Mouse (Mus musculus): Measurements from ENCODE around the gene Rprml. TPM values are rescaled to one million over a fixed set of nuclear protein-coding genes. Genes with fewer than 3 reads are reported as not detected.

Rprml gene
- polyA plus RNA-seq, 1 experiment from 2014 or later = 8.8 TPM

- Histone ChIP-seq H3K27me3 (peaks cover 50% of the 10 kb centered on the region), H3K27ac (replicated peaks) (no peak overlapping the region), H3K9ac (replicated peaks) (no peak overlapping the region), H3K36me3 (no peaks in the 10 kb centered on the region), H3K4me3 (no peak overlapping the region), H3K9me3 (no peaks in the 10 kb centered on the region), H3K4me2 (replicated peaks) (no peak overlapping the region), H3K4me1 (peaks cover 17% of the 10 kb centered on the region)
- ATAC-seq (replicated peaks) = no peak
- 79% methylated on average over 6 of the region's 6 CpGs for WGBS
Observed at GRCm38 (mm10) chr11:103646301-103646700, 3.1 kb upstream of the Rprml start.

DNA sequence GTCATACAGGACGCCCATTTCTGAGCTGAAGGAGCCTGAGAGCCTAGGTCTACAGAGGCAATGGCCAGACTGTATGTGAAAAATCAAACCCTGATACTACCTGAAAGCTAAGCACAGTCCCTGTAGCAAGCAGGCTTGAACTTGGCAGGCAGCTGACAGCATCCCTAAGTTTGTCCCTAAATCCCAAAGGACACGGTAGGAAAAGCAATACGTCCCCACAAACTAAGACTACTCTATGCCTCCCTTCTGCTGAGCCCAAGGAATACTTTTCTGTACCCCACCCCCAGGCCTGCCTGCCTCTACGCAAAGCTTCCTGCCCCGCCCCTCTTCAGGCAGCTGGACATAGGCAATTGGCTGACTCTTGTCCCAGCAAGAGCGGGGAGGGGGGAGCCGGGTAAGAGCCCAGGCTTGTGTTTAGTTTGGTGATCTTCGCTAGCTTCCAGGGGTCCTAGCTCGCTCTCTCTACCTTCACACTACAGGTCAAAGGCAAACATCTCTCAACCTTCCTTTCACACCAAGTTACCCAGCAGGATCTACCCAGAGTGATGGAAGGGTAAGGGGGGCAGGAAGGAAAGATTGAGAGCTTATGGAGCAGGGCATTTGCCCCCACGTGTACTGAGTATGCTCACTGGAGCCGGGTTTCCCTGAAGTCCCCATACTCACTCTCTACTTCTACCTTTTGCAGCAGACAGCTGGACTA is 1.3 kb upstream of the Rprml start:
- H3K36me3 ChIP-seq = no peaks in the 10 kb centered on the region
- H3K9me3 ChIP-seq = no peaks in the 10 kb centered on the region
- 11% methylated on average over 11 of the region's 11 CpGs for WGBS
- H3K27me3 ChIP-seq = peaks cover 68% of the 10 kb centered on the region
- H3K4me2 ChIP-seq (replicated peaks) = no peak overlapping the region
- H3K9ac ChIP-seq (replicated peaks) = no peak overlapping the region
- no peak for ATAC-seq (replicated peaks)
- H3K27ac ChIP-seq (replicated peaks) = no peak overlapping the region
- H3K4me1 ChIP-seq = peaks cover 17% of the 10 kb centered on the region
- H3K4me3 ChIP-seq = no peak overlapping the region

DNA sequence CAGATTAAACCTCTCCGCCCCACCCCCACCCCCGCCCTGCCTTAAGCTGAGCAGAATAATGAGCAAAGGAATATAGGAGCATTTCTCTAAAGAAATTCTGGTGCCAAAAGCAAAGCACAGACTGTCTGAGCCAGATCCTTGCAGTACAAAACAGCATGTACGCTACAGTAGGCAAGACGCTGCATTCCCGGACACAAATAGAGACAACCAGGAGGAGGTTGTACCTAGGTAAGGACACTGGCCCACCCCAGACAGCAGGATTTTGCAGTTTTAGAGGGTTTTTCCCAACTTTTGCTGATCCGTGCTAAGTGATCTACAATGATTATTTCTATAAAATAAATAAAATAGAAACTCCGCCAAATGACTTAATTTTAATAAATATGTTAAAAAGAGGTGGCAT is 714 bp upstream of the Rprml start:
- no peaks in the 10 kb centered on the region for H3K36me3 ChIP-seq
- peaks cover 17% of the 10 kb centered on the region for H3K4me1 ChIP-seq
- 16% methylated on average over 7 of the region's 7 CpGs for WGBS
- H3K9ac ChIP-seq (replicated peaks) = no peak overlapping the region
- H3K4me2 ChIP-seq (replicated peaks) = no peak overlapping the region
- ATAC-seq (replicated peaks) = no peak
- no peak overlapping the region for H3K4me3 ChIP-seq
- no peaks in the 10 kb centered on the region for H3K9me3 ChIP-seq
- peaks cover 72% of the 10 kb centered on the region for H3K27me3 ChIP-seq
- no peak overlapping the region for H3K27ac ChIP-seq (replicated peaks)

DNA sequence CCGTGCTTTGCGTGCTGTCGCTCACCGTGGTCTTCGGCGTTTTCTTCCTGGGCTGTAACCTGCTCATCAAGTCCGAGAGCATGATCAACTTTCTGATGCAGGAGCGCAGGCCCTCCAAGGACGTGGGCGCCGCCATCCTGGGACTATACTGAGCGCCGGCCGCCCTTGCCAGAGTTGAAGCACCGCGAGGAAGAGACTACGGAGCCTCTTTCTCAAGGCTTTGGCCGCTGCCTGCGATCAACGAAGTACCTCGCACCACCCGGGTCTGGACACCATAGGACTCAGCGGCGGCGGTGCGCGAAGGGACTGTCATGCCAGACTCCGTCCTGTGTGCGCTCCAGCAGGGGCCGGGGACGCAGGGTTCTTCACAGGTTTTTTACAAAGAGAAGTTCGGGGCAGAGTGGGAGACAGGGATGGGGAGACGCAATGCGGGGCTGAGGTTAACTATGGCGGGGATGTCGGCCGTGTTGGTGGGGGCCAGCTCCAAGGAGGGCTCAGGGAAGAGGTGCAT is 668 bp downstream of the Rprml start:
- Histone ChIP-seq H3K4me1 (peaks cover 19% of the 10 kb centered on the region), H3K4me2 (replicated peaks) (peak overlapping the region; percentile 51), H3K36me3 (no peaks in the 10 kb centered on the region), H3K9me3 (no peaks in the 10 kb centered on the region), H3K9ac (replicated peaks) (0 out of 2 replicates have a peak overlapping the region, but pooled peaks have one; percentile 34), H3K4me3 (peak overlapping the region; percentile 42), H3K27ac (replicated peaks) (no peak overlapping the region), H3K27me3 (peaks cover 72% of the 10 kb centered on the region)
- 1% methylated on average over 37 of the region's 37 CpGs for WGBS
- no peak for ATAC-seq (replicated peaks)

GRCm38 (mm10) chr11:103651426-103651825 is 2.1 kb downstream of the Rprml start:
- no peaks in the 10 kb centered on the region for H3K9me3 ChIP-seq
- H3K9ac ChIP-seq (replicated peaks) = no peak overlapping the region
- no peak for ATAC-seq (replicated peaks)
- H3K4me1 ChIP-seq = peaks cover 22% of the 10 kb centered on the region
- H3K4me2 ChIP-seq (replicated peaks) = no peak overlapping the region
- no peak overlapping the region for H3K27ac ChIP-seq (replicated peaks)
- peaks cover 78% of the 10 kb centered on the region for H3K27me3 ChIP-seq
- no peak overlapping the region for H3K4me3 ChIP-seq
- H3K36me3 ChIP-seq = no peaks in the 10 kb centered on the region
- WGBS = 70% methylated on average over 6 of the region's 6 CpGs

DNA sequence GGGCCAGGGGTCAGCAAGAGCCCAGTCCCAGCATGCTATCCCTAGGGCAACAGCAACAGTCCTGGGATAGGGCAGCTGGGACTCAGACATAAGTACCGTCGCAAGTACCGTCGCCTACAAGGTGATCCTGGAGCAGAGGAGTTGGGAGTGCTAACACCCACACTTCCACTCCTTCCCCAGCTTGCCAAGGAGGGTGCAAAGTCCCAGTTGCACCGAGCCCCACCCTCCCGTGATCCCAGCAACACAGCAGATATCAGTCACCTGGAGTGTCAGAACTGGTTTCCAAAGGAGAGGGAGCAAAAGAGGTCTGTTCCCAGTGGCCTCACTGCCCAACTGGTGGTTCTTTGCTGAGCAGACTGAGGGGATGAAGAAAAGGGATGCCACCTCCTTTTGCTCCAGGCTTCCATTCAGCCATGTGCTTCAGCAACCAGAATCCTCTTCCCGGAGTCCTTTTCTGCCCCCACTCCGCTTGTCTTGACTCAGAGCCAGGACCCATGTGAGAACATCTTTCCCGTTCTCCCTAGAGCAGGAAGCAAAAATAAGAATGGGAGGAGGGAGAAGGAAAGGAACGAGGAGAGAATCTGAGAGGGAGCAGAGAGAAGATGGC is 4.1 kb downstream of the Rprml start:
- 67% methylated on average over 10 of the region's 10 CpGs for WGBS
- H3K27me3 ChIP-seq = peaks cover 59% of the 10 kb centered on the region
- H3K4me3 ChIP-seq = no peak overlapping the region
- no peak overlapping the region for H3K4me2 ChIP-seq (replicated peaks)
- H3K27ac ChIP-seq (replicated peaks) = no peak overlapping the region
- H3K36me3 ChIP-seq = no peaks in the 10 kb centered on the region
- peaks cover 27% of the 10 kb centered on the region for H3K4me1 ChIP-seq
- no peaks in the 10 kb centered on the region for H3K9me3 ChIP-seq
- no peak for ATAC-seq (replicated peaks)
- H3K9ac ChIP-seq (replicated peaks) = no peak overlapping the region

- ATAC-seq (replicated peaks) = no peak
- H3K4me1 ChIP-seq = peaks cover 10% of the 10 kb centered on the region; the same call in 1 of the 2 replicates
- peaks cover 29% of the 10 kb centered on the region for H3K27me3 ChIP-seq
- H3K36me3 ChIP-seq = no peaks in the 10 kb centered on the region
- H3K9me3 ChIP-seq = no peaks in the 10 kb centered on the region
- H3K4me3 ChIP-seq = no peak overlapping the region
- 6% methylated on average over 3 of the region's 3 CpGs for WGBS
- H3K9ac ChIP-seq (replicated peaks) = no peak overlapping the region
- no peak overlapping the region for H3K27ac ChIP-seq (replicated peaks)
- H3K4me2 ChIP-seq (replicated peaks) = no peak overlapping the region
Observed at GRCm38 (mm10) chr11:103656520-103656919, 7.2 kb downstream of the Rprml start.

- no peak overlapping the region for H3K4me2 ChIP-seq (replicated peaks)
- H3K4me3 ChIP-seq = no peak overlapping the region
- H3K9me3 ChIP-seq = no peaks in the 10 kb centered on the region
- H3K27ac ChIP-seq (replicated peaks) = no peak overlapping the region
- H3K9ac ChIP-seq (replicated peaks) = no peak overlapping the region
- H3K27me3 ChIP-seq = peaks cover 12% of the 10 kb centered on the region
- ATAC-seq (replicated peaks) = no peak
- no peaks in the 10 kb centered on the region for H3K36me3 ChIP-seq
- 62% methylated on average over 7 of the region's 7 CpGs for WGBS
- H3K4me1 ChIP-seq = peaks cover 10% of the 10 kb centered on the region; the same call in 1 of the 2 replicates
Observed at GRCm38 (mm10) chr11:103658189-103658588, 8.8 kb downstream of the Rprml start.

DNA sequence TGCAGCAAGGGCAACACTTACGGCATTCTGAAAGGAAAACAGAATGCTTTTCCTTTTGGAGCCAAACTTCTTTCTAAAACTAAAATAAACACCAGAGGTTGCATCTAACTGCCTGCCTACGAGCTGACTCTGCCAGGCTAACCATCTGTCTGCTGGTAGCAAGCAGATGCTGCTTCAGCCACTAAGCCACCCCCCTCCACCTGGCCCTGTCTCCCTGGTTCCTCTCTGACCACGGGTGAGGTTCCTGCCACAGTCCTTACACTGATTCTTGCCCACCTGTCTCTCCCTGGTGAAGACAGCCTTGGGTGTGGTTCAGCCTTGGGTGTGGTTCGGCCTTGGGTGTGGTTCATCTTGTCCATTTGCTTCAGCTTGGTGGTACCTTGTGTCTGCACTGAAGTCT is 12.5 kb downstream of the Rprml start:
- Histone ChIP-seq H3K27ac (replicated peaks) (no peak overlapping the region), H3K4me2 (replicated peaks) (no peak overlapping the region), H3K9ac (replicated peaks) (no peak overlapping the region), H3K9me3 (no peaks in the 10 kb centered on the region), H3K4me3 (no peak overlapping the region), H3K4me1 (peaks cover 27% of the 10 kb centered on the region), H3K36me3 (no peaks in the 10 kb centered on the region), H3K27me3 (no peaks in the 10 kb centered on the region; the same call in 1 of the 2 replicates)
- WGBS = 64% methylated on average over 4 of the region's 4 CpGs
- no peak for ATAC-seq (replicated peaks)

GRCm38 (mm10) chr11:103662546-103662945 is 13.2 kb downstream of the Rprml start:
- no peak overlapping the region for H3K27ac ChIP-seq (replicated peaks)
- H3K4me3 ChIP-seq = no peak overlapping the region
- no peak overlapping the region for H3K9ac ChIP-seq (replicated peaks)
- peaks cover 34% of the 10 kb centered on the region for H3K4me1 ChIP-seq
- 58% methylated on average over 5 of the region's 5 CpGs for WGBS
- H3K4me2 ChIP-seq (replicated peaks) = no peak overlapping the region
- H3K36me3 ChIP-seq = no peaks in the 10 kb centered on the region
- ATAC-seq (replicated peaks) = no peak
- no peaks in the 10 kb centered on the region for H3K9me3 ChIP-seq
- no peaks in the 10 kb centered on the region; the same call in 1 of the 2 replicates for H3K27me3 ChIP-seq

DNA sequence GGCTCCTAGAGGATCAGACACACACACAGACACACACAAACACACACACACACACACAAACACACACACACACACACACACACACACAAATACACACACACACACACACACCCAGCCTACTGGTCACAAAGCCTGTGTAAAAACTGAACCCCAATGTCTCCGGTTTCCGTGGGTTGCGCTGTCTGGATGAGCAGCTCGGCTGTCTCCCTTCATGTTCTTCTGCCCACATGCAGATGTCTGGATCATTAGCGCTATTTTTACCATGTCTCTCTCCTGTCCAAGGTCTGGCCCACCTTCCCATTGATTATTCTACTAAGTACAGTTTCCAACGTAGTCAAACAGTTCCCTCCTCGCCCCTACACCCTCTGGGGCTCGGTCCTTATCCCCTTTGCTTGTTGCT is 13.7 kb downstream of the Rprml start:
- no peaks in the 10 kb centered on the region; the same call in 1 of the 2 replicates for H3K27me3 ChIP-seq
- ATAC-seq (replicated peaks) = no peak
- H3K4me3 ChIP-seq = no peak overlapping the region
- H3K4me2 ChIP-seq (replicated peaks) = no peak overlapping the region
- H3K4me1 ChIP-seq = peaks cover 32% of the 10 kb centered on the region
- H3K9me3 ChIP-seq = no peaks in the 10 kb centered on the region
- 87% methylated on average over 8 of the region's 8 CpGs for WGBS
- no peak overlapping the region for H3K27ac ChIP-seq (replicated peaks)
- no peaks in the 10 kb centered on the region for H3K36me3 ChIP-seq
- H3K9ac ChIP-seq (replicated peaks) = no peak overlapping the region

- Histone ChIP-seq H3K9ac (replicated peaks) (no peak overlapping the region), H3K27me3 (no peaks in the 10 kb centered on the region; the same call in 1 of the 2 replicates), H3K4me1 (peaks cover 29% of the 10 kb centered on the region), H3K36me3 (no peaks in the 10 kb centered on the region), H3K27ac (replicated peaks) (peak overlapping the region; percentile 82), H3K9me3 (no peaks in the 10 kb centered on the region), H3K4me3 (no peak overlapping the region), H3K4me2 (replicated peaks) (peak overlapping the region; percentile 19)
- peak; percentile 32; the same call in 1 of the 2 replicates for ATAC-seq (replicated peaks)
- WGBS = 42% methylated on average over 1 of the region's 1 CpGs
Observed at GRCm38 (mm10) chr11:103665695-103666094, 16.3 kb downstream of the Rprml start.

Measured in forebrain, embryonic 15.5 days (tissue).